Mouse (Mus musculus): ENCODE results near the gene Nop9.

Gene Nop9

DNA sequence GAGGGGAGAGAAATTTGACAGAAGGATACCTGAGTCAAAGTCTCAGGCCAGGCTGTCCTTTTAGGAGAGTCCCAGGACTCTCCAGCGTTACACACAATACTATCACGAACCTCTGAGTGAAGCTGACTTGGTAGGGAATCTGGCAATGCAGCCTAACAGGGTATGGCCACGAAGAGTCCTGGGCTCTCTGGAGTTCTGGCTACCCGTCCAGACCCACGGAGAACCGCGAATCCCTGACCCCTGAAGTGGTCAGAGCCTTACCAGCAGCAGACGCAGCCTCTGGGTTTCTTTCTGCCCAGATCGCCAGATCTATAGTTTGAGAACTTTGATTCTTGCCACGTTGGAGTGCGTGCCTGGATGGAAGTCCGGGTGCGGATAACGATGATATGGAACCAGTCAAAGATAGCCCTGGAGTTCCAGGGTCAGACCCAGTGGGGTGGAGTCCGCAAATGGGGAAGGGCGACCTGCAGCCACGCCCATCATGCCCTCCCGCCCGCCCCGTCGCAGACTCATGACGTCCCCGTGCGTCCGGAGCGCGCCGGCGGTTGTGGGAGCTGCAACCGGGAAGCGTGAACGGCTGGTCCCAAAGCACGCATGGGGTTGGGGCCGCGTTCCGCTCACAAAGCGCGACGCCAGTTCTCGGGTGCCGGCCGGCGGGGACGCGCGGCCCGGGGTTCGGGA lies at the start of gene Nop9, which contains the start of gene Dhrs1:
Gene Nop9 (plus strand): TSS at position 514 of the 681 bp plus-strand sequence.
Gene Dhrs1 (minus strand): TSS at position 511 of the 681 bp plus-strand sequence.
- DNase-seq = peak; percentile 85 to 87

- no peak for DNase-seq
These were observed 48.3 kb upstream of the Nop9 start for GRCm38 (mm10) chr14:55697226-55697625.

DNA sequence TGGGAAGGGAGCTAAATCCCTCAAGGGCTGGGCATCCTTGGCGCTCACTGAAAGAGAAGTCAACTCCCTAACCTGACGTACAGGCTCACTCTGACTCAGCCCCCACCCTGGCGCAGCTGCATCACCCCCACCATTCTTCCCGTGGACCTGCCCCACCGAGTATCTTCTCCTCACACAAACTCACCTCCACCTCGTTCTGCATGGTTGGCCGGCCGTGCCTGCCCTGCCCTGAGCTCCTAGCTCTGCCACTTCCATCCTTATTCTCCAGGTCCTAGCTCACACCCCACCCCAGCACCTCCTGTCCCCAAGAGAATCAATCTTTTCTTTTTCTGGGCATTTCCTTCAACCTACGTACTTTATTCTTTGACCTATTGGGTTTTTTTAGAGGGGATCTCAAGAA lies 44.4 kb upstream of the Nop9 start:
- no peak for DNase-seq

DNA sequence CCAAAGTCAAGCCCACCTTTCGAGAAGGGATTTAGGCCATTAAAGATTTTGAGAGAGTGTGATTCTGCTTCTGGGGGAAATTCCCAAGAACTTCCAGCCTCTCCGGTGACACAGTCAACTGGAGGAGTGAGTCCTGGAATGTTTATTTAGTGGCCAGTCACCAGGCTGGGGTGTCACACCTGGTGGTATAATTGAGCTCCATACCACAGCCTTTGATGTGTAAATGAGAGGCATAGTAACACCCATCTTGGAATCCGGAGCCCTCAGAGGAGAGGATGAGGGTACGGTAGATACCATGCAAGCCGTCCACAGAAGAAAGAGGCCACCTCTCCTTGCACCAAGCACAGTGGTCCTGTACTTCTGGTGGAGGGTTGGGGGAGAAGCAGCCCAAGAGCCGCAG lies 42.7 kb upstream of the Nop9 start:
- no peak for DNase-seq

DNA sequence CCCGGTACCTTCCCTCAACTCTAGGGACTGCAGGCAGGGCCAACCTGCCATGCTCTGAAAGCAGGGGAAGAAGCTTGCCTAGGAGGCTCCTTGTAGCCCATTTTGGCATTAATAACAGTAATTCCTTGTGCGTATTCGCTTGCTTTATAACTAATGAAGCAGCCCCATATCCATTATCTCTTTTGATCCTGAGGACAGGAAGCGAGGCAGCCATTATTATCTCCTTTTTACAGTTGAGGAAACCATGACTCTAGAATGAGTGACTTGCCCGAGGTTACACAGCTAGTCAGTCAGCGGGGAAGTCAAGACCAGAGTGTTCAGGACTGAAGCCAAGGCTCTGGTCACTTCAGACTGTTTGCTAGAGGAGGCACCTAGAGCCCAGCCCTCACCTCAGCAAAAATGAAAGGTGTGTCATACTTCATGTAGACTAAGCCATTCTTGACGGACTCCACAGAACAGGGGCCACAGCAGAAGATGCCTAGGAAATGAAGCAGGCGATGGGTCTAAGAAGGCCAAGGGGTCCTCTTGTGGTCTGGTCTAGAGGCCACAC lies 39.4 kb upstream of the Nop9 start:
- no peak for DNase-seq

- no peak for DNase-seq
These were observed 38.1 kb upstream of the Nop9 start for GRCm38 (mm10) chr14:55707397-55707796.

- no peak for DNase-seq
These were observed 36.0 kb upstream of the Nop9 start for GRCm38 (mm10) chr14:55709509-55709908.

- DNase-seq = no peak
These were observed 33.7 kb upstream of the Nop9 start for GRCm38 (mm10) chr14:55711786-55712185.

DNA sequence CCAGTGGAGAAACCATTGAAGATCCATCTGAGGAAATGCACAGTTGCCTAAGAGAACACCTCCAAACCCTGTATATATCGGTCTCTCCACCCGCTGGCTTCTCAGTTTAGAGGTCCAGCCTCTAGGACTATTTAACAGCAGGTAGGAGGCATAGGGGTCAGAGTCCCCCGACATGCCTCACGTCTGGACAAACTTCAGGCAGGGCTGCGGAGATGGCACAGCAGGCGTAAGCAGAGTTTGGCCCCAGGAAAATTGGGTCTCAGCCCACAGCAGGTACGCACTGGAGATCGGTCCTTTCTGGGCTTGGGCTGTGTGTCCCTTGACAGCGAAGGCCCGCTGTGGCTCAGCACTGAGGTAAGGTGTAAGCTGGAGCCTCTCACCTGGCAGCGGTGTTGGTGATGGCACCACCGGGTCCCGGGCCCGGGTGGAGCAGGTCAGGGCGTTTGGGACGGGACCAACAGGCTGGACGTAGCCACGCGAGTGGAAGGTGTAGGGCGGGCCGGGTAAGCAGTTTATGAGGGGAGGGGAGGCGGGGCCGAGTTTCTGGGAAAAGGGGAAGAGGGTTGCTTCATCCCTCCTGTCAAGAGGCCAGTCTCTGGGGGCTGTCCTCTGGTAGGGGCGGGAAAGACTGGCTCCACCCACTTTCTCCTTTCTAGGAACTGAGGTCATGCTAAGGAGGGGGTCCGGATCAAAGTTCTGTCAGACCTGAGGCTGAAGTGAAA lies 32.3 kb upstream of the Nop9 start:
- DNase-seq = no peak

GRCm38 (mm10) chr14:55713729-55714122 lies 31.8 kb upstream of the Nop9 start, which contains the start of gene Tgm1:
Gene Tgm1 (minus strand): TSS chr14:55713926.
- no peak for DNase-seq

DNA sequence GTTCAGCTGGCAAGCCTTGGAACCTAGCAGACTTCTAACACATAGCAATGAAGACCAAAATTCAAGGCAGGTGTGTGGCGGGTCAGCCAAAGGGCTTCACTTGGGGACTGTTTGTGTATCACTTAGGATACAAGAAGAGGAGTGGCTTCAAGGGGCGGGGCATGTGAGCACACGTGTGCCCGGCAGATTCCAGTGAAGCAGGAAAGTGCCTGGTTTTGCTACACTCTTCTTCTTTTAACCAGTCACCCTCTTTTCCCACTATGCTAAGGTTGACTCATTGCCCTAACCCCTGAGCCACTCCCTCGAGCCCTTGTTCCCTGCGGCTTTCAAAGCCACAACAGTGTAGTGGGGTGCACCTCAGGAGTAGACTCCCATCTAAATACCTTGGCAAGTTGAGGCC lies 30.6 kb upstream of the Nop9 start:
- DNase-seq = no peak

DNA sequence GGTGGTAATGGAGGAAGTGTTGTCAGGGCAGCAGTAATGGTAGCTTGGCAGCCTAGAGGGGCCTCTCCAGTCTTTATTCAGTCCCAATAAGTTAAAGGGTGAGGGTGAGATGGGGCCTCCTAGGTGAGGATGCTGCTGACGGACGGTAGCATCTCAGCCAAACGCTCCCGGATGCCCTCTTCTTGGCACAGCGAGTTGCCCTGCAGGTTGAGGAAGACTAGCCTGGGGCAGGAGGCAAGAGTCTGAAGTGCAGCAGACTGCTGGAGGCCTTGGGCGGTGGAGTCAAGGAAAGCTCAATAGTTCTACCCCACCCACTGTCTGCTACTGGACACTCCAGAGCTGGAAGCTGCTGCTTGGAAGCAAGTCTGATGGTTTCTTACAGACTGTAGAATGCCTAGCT lies 29.2 kb upstream of the Nop9 start:
- DNase-seq = no peak

- no peak for DNase-seq
These were observed 28.6 kb upstream of the Nop9 start for GRCm38 (mm10) chr14:55716884-55717283.

DNA sequence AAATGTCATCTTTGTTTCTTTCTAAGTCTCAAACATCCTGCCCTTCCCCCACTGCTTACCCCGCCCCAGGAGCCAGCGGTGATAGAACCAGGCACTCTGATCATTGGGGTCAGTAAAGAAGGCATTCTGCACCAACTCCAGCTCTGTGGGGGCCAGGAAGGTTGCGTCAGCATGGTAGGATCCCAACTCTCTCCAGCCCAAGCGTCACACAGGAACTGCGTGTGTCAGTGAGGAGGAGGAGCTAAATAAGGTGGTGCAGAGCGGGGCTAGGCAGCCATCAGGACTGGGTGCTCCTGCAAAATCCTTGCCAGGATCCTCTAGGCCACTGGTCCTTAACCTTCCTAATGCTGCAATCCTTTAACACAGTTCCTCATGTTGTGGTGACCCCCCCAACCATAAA lies 25.8 kb upstream of the Nop9 start:
- DNase-seq = no peak

- no peak for DNase-seq
These were observed 24.8 kb upstream of the Nop9 start for GRCm38 (mm10) chr14:55720666-55721065.

DNA sequence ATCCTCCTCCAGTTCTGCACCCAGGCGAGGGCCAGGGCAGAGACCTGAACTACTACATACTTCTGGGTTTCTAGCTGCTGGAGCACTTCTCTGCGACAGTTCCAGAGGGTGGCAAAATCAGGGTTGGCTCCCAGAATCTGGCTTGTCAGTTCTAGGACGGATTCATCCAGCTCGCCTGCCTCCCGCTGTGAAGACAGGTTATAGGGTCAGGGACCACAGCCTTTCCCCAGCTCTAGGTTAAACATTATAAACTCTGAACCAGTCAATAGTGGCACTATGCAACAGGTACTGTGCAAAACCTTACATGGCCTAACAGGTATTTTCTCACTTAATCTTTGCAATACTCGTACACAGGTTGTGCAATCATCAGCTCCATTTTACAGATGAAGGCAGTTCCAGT lies 24.4 kb upstream of the Nop9 start:
- DNase-seq = no peak

DNA sequence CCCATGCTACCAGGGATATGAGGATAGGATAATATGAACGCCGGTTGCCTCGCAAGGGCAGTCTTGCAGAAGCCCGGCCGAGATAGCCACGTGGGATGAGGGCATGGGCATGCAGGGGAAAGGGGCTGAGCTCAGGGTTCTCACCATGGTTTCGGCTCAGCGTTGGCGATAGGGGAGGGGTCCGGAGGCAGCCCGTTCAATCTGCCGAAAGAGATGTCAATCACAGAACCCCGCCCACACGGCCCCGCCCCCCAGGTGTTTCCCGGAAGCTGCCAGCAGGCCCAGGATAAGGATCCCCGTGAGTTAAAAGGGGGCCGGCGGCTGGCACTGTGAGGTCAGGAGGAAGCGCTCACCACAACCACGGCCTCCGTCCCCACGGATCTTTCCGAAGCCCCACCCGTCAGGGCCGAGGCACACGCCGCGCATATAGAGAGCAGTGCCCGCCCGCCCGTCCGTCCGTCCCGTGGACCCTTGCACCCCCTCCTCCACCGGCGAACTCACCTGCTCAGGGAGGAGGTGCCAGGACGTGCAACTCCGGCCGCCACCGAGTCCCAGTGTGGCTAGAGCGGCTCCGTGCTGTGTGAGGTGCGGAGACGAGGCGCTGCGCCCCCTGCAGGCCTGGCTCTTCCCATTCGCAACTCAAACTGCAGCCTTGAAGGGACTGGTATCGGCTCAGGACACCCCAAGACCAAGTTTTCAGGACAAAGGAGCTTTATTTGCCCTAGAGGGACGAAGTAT lies 23.6 kb upstream of the Nop9 start, which contains the start of gene Rabggta:
Gene Rabggta (minus strand): TSS at position 564 of the 738 bp plus-strand sequence.
- peak; percentile 97 to 98 for DNase-seq

DNA sequence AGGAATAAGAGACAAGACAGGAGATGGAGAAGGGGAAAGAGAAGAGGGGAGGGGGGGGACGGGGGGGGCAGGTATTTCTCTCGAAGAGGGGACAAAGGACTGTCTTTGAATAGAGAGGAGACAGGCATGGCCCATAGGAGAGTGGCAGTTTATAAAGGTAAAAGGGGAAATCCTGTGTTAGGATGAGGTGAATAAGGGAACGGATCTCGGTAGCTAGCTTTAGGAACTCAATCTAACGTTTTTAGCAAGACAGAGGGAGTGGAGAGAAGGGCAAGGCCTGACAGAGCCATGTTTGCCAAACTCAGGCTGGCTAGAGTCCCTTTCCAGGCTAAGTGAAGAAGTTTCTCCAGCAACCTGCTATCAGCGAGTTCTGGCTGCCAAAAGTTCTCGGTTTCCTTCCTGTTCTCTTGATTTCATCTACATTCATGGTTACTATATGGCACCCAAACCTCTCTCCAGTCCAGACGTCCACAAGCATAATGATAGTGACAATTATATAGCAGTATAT lies 23.0 kb upstream of the Nop9 start:
- DNase-seq = no peak

DNA sequence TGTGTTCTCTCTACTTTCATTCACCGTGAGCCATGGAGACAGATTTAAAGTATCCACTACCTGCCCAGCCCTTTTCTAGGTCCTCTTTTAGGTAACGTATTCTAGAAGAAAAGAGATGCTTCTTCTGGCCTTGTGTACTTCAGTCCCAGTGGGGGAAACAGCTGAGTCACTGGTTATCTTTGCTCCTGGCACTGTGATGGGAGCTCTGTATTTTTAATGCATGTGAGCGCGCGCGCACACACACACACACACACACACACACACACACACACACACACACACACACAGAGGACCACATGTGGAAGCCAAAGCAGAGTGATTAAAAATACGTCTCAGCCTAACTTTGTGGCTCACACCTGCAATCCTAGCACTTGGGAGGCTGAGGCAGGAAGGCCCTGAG lies 22.1 kb upstream of the Nop9 start:
- no peak for DNase-seq

GRCm38 (mm10) chr14:55724411-55724871 lies 21.1 kb upstream of the Nop9 start:
- peak; percentile 71 to 85 for DNase-seq

DNA sequence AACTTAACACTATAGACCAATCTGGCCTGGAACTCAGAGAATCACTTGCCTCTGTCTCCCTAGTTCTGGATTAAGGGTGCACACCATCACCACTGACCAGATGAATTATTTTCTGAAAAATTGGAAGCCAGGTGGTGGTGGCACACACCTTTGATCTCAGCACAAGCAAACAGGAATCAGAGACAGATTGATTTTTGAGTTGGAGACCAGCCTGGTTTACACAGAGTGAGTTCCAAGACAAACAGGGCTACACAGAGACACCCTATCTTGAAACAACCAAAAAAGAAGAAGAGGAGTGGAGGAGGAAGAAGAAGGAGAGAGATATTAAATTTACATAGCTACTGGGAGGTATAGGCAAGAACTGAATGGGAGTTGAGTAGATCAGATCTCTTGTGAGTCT lies 19.2 kb upstream of the Nop9 start:
- no peak for DNase-seq

GRCm38 (mm10) chr14:55727889-55728685 lies 17.4 kb upstream of the Nop9 start:
- DNase-seq = no peak

All from thymus, postnatal 36 days (tissue).